Comparison of ENCODE assay signal across 11 mouse cellular contexts in genomic region chr6:87668733-87669132, GRCm38 (mm10).
"Had no signal": no experiment of that assay in that cellular context is flagged by ENCODE, and none has a peak within 500 bp of the region (broad histone marks: within the 10 kb centered on the region; RNA-seq: fewer than 3 reads in every experiment).

No protein-coding gene starts in this region.

- H3K9me3 ChIP-seq: limb, embryonic 15.5 days; midbrain, embryonic 13.5 days had no signal

- H3K4me3 ChIP-seq: left cerebral cortex, adult 2 months; limb, embryonic 15.5 days; midbrain, embryonic 13.5 days had no signal

- H3K9ac ChIP-seq: limb, embryonic 15.5 days; lung, embryonic 14.5 days had no signal

- DNase-seq: kidney, adult 11 months; kidney, postnatal 25 days; lung, embryonic 14.5 days; lung, postnatal 14 days; spleen, adult 18-20 months; thymus, adult 18-20 months; thymus, postnatal 14 days had no signal

- H3K27me3 ChIP-seq: limb, embryonic 15.5 days; midbrain, embryonic 13.5 days had no signal

- ATAC-seq: midbrain, embryonic 13.5 days had no signal

- H3K36me3 ChIP-seq: midbrain, embryonic 13.5 days had no signal

- H3K4me2 ChIP-seq: limb, embryonic 15.5 days; lung, embryonic 14.5 days; midbrain, embryonic 13.5 days had no signal

- H3K27ac ChIP-seq: left cerebral cortex, adult 2 months; limb, embryonic 15.5 days; macrophage; midbrain, embryonic 13.5 days had no signal
